Mouse (Mus musculus): ENCODE results near the gene Gm39566. TPM values are rescaled to one million over a fixed set of nuclear protein-coding genes. Genes with fewer than 3 reads are reported as not detected.

The Gm39566 gene
- polyA plus RNA-seq, 3 experiments from 2014 or later = not detected

Other genes with a start within 250 kb of the Gm39566 start
- gene Wrap53, start 235.0 kb downstream of the Gm39566 start, polyA plus RNA-seq (2017; shearing (Covaris generic)) = 10 to 100 TPM; 22.0 to 32.2 (median 25.7) TPM
- 100 to 1,000 TPM; 193 to 355 (median 324) TPM for gene Trp53, start 234.9 kb downstream of the Gm39566 start, polyA plus RNA-seq (2017; shearing (Covaris generic))
- gene Atp1b2, start 209.4 kb downstream of the Gm39566 start, polyA plus RNA-seq (2017; shearing (Covaris generic)) = under 1 TPM in 1 of 3 experiments, not detected in 2; 0.17 TPM
- under 1 TPM in 1 of 3 experiments, not detected in 2; 0.40 TPM for gene Shbg, start 197.4 kb downstream of the Gm39566 start, polyA plus RNA-seq (2017; shearing (Covaris generic))
- gene Sat2, start 193.3 kb downstream of the Gm39566 start, polyA plus RNA-seq (2017; shearing (Covaris generic)) = not detected
- 1 to 10 TPM; 7.6 to 9.3 (median 9.1) TPM for gene Fxr2, start 182.3 kb downstream of the Gm39566 start, polyA plus RNA-seq (2017; shearing (Covaris generic))
- gene Sox15, start 160.0 kb downstream of the Gm39566 start, polyA plus RNA-seq (2017; shearing (Covaris generic)) = not detected
- 10 to 100 TPM; 30.3 to 55.1 (median 52.5) TPM for gene Mpdu1, start 152.7 kb downstream of the Gm39566 start, polyA plus RNA-seq (2017; shearing (Covaris generic))
- gene Cd68, start 149.1 kb downstream of the Gm39566 start, polyA plus RNA-seq (2017; shearing (Covaris generic)) = 10 to 100 TPM in 1 of 3 experiments, 1 to 10 TPM in 2; 3.8 to 21.2 (median 4.5) TPM
- gene Eif4a1, start 142.9 kb downstream of the Gm39566 start, polyA plus RNA-seq (2017; shearing (Covaris generic)) = 100 to 1,000 TPM; 156 to 375 (median 178) TPM
- 10 to 100 TPM; 21.8 to 38.0 (median 32.0) TPM for gene Senp3, start 133.2 kb downstream of the Gm39566 start, polyA plus RNA-seq (2017; shearing (Covaris generic))
- gene Tnfsf13, start 129.5 kb downstream of the Gm39566 start, polyA plus RNA-seq (2017; shearing (Covaris generic)) = not detected
- not detected for gene Tnfsf12, start 119.4 kb downstream of the Gm39566 start, polyA plus RNA-seq (2017; shearing (Covaris generic))
- gene Tnfsfm13, start 119.2 kb downstream of the Gm39566 start, polyA plus RNA-seq (2017; shearing (Covaris generic)) = not detected
- gene Polr2a, start 56.7 kb downstream of the Gm39566 start, polyA plus RNA-seq (2017; shearing (Covaris generic)) = 10 to 100 TPM; 27.3 to 28.4 (median 27.7) TPM
- not detected for gene Slc35g3, start 53.3 kb downstream of the Gm39566 start, polyA plus RNA-seq (2017; shearing (Covaris generic))
- gene Zbtb4, start 49.4 kb downstream of the Gm39566 start, polyA plus RNA-seq (2017; shearing (Covaris generic)) = 10 to 100 TPM in 2 of 3 experiments, 1 to 10 TPM in 1; 4.3 to 13.9 (median 11.8) TPM
- 1 to 10 TPM; 1.7 to 2.5 (median 1.8) TPM for gene Chrnb1, start 19.4 kb downstream of the Gm39566 start, polyA plus RNA-seq (2017; shearing (Covaris generic))
- not detected for gene Fgf11, start 13.4 kb downstream of the Gm39566 start, polyA plus RNA-seq (2017; shearing (Covaris generic))
- gene Tmem102, start 9.7 kb downstream of the Gm39566 start, polyA plus RNA-seq (2017; shearing (Covaris generic)) = not detected
- gene Spem2, start 3.2 kb upstream of the Gm39566 start, polyA plus RNA-seq (2017; shearing (Covaris generic)) = not detected
- gene Spem1, start 6.9 kb upstream of the Gm39566 start, polyA plus RNA-seq (2017; shearing (Covaris generic)) = not detected
- gene Nlgn2, start 22.5 kb upstream of the Gm39566 start, polyA plus RNA-seq (2017; shearing (Covaris generic)) = 1 to 10 TPM in 2 of 3 experiments, under 1 TPM in 1; 0.60 to 2.5 (median 1.2) TPM
- 100 to 1,000 TPM; 124 to 157 (median 131) TPM for gene Tmem256, start 23.2 kb upstream of the Gm39566 start, polyA plus RNA-seq (2017; shearing (Covaris generic))
- 10 to 100 TPM in 2 of 3 experiments, 1 to 10 TPM in 1; 7.3 to 20.2 (median 17.7) TPM for gene Plscr3, start 31.1 kb upstream of the Gm39566 start, polyA plus RNA-seq (2017; shearing (Covaris generic))
- gene Tnk1, start 43.4 kb upstream of the Gm39566 start, polyA plus RNA-seq (2017; shearing (Covaris generic)) = under 1 TPM in 1 of 3 experiments, not detected in 2; 0.19 TPM
- not detected for gene Tmem95, start 62.7 kb upstream of the Gm39566 start, polyA plus RNA-seq (2017; shearing (Covaris generic))
- gene Kctd11, start 66.1 kb upstream of the Gm39566 start, polyA plus RNA-seq (2017; shearing (Covaris generic)) = 1 to 10 TPM in 1 of 3 experiments, under 1 TPM in 2; 0.58 to 1.5 (median 0.59) TPM
- 100 to 1,000 TPM; 229 to 289 (median 266) TPM for gene Acap1, start 80.2 kb upstream of the Gm39566 start, polyA plus RNA-seq (2017; shearing (Covaris generic))
- gene 2810408A11Rik, start 85.7 kb upstream of the Gm39566 start, polyA plus RNA-seq (2017; shearing (Covaris generic)) = under 1 TPM; 0.39 to 0.98 (median 0.63) TPM
- gene Neurl4, start 85.8 kb upstream of the Gm39566 start, polyA plus RNA-seq (2017; shearing (Covaris generic)) = 1 to 10 TPM; 5.2 to 9.6 (median 9.0) TPM
- 100 to 1,000 TPM in 2 of 3 experiments, 10 to 100 TPM in 1; 91.9 to 128 (median 122) TPM for gene Gps2, start 98.6 kb upstream of the Gm39566 start, polyA plus RNA-seq (2017; shearing (Covaris generic))
- 1,000 to 10,000 TPM; 1,103 to 1,192 (median 1,160) TPM for gene Eif5a, start 106.7 kb upstream of the Gm39566 start, polyA plus RNA-seq (2017; shearing (Covaris generic))
- gene Ybx2, start 120.5 kb upstream of the Gm39566 start, polyA plus RNA-seq (2017; shearing (Covaris generic)) = not detected
- not detected for gene Slc2a4, start 132.9 kb upstream of the Gm39566 start, polyA plus RNA-seq (2017; shearing (Covaris generic))
- 1 to 10 TPM in 1 of 3 experiments, not detected in 2; 1.1 TPM for gene Cldn7, start 149.5 kb upstream of the Gm39566 start, polyA plus RNA-seq (2017; shearing (Covaris generic))
- gene Ctdnep1, start 165.9 kb upstream of the Gm39566 start, polyA plus RNA-seq (2017; shearing (Covaris generic)) = 10 to 100 TPM; 25.8 to 35.6 (median 29.3) TPM
- gene Elp5, start 167.2 kb upstream of the Gm39566 start, polyA plus RNA-seq (2017; shearing (Covaris generic)) = 10 to 100 TPM; 61.5 to 78.3 (median 68.5) TPM
- 100 to 1,000 TPM; 352 to 384 (median 366) TPM for gene Gabarap, start 175.8 kb upstream of the Gm39566 start, polyA plus RNA-seq (2017; shearing (Covaris generic))
- gene Phf23, start 180.5 kb upstream of the Gm39566 start, polyA plus RNA-seq (2017; shearing (Covaris generic)) = 10 to 100 TPM; 32.7 to 38.3 (median 36.0) TPM
- gene Dvl2, start 185.3 kb upstream of the Gm39566 start, polyA plus RNA-seq (2017; shearing (Covaris generic)) = 1 to 10 TPM; 2.5 to 5.0 (median 4.9) TPM
- gene Acadvl, start 200.1 kb upstream of the Gm39566 start, polyA plus RNA-seq (2017; shearing (Covaris generic)) = 100 to 1,000 TPM; 110 to 132 (median 128) TPM
- gene Dlg4, start 201.6 kb upstream of the Gm39566 start, polyA plus RNA-seq (2017; shearing (Covaris generic)) = 10 to 100 TPM in 2 of 3 experiments, 1 to 10 TPM in 1; 7.1 to 14.6 (median 11.2) TPM
- not detected for gene Asgr1, start 238.8 kb upstream of the Gm39566 start, polyA plus RNA-seq (2017; shearing (Covaris generic))